Mouse (Mus musculus) forebrain, embryonic 15.5 days (tissue): ENCODE data around the gene Kctd21. TPM values are rescaled to one million over a fixed set of nuclear protein-coding genes. Genes with fewer than 3 reads are reported as not detected.

Experiments
- ATAC-seq: fragments of 200-750 bp; cut with Nextera tagmentation; replicated peaks from 2 replicates; pipeline ENCODE4 v1.8.0; 2017; ENCODE audit warnings: mild to moderate bottlenecking, moderate TSS enrichment, moderate library complexity
- H3K27ac ChIP-seq: fragments of 300-500 bp; sonication (generic); replicated peaks from 2 replicates; pipeline ENCODE4 v1.5.1; 2015; ENCODE audit warnings: mild to moderate bottlenecking, inconsistent platforms
- H3K27me3 ChIP-seq: fragments of 300-500 bp; sonication (generic); 2 replicates; pipeline ENCODE4 v1.6.1; 2015; ENCODE audit warnings: inconsistent platforms
- H3K36me3 ChIP-seq: fragments of 300-500 bp; sonication (generic); 2 replicates; pipeline ENCODE4 v1.6.1; 2015; ENCODE audit warnings: mild to moderate bottlenecking, inconsistent platforms
- H3K4me1 ChIP-seq: fragments of 300-500 bp; sonication (generic); 2 replicates; pipeline ENCODE4 v1.6.1; 2015; ENCODE audit warnings: inconsistent platforms
- H3K4me2 ChIP-seq: fragments of 300-500 bp; sonication (generic); replicated peaks from 2 replicates; pipeline ENCODE4 v1.6.1; 2015; ENCODE audit warnings: mild to moderate bottlenecking, inconsistent platforms
- H3K4me3 ChIP-seq: fragments of 300-500 bp; sonication (generic); 2 replicates; pipeline ENCODE4 v1.5.1; 2015; ENCODE audit warnings: mild to moderate bottlenecking, inconsistent platforms
- H3K9ac ChIP-seq: fragments of 300-500 bp; sonication (generic); replicated peaks from 2 replicates; pipeline ENCODE4 v1.6.1; 2015; ENCODE audit warnings: mild to moderate bottlenecking, inconsistent platforms
- H3K9me3 ChIP-seq: fragments of 300-500 bp; sonication (generic); 2 replicates; pipeline ENCODE4 v1.6.1; 2016; ENCODE audit warnings: inconsistent platforms
- WGBS: fragments of 180-500 bp; shearing (Covaris S2); methylation state at CpG from one replicate; pipeline ENCODE4 v1.1.7; 2015; ENCODE audit warnings: mixed read lengths; 5-methylcytosine and 5-hydroxymethylcytosine counted together
- polyA plus RNA-seq: library from polyadenylated mRNA; unstranded; fragments of >200 nt; fragmentation: Nextera tagmentation; extraction: Ambion mirVana; gene quantifications from 2 replicates; pipeline ENCODE4 v1.2.1, GENCODE M21; 2015

Kctd21 gene
- polyA plus RNA-seq, 1 experiment from 2014 or later = 7.1 TPM

GRCm38 (mm10) chr7:97394375-97394774, 62.2 kb downstream of the Kctd21 start:
- H3K9ac ChIP-seq = no peak overlapping the region
- 74% methylated on average over 2 of the region's 2 CpGs for WGBS
- no peaks in the 10 kb centered on the region for H3K9me3 ChIP-seq
- ATAC-seq = no peak
- H3K27ac ChIP-seq = no peak overlapping the region
- no peak overlapping the region for H3K4me3 ChIP-seq
- no peaks in the 10 kb centered on the region for H3K27me3 ChIP-seq
- peaks cover 12% of the 10 kb centered on the region for H3K4me1 ChIP-seq
- H3K4me2 ChIP-seq = no peak overlapping the region
- H3K36me3 ChIP-seq = 0 out of 2 replicates have a peak, but pooled peaks cover 3% of the 10 kb centered on the region

GRCm38 (mm10) chr7:97398943-97399342, 66.8 kb downstream of the Kctd21 start:
- WGBS = 84% methylated on average over 6 of the region's 6 CpGs
- no peaks in the 10 kb centered on the region for H3K36me3 ChIP-seq
- ATAC-seq = no peak
- peaks cover 23% of the 10 kb centered on the region for H3K4me1 ChIP-seq
- H3K27me3 ChIP-seq = no peaks in the 10 kb centered on the region
- no peak overlapping the region for H3K4me3 ChIP-seq
- no peak overlapping the region for H3K9ac ChIP-seq
- no peaks in the 10 kb centered on the region for H3K9me3 ChIP-seq
- no peak overlapping the region for H3K27ac ChIP-seq
- H3K4me2 ChIP-seq = no peak overlapping the region

Other genes with a start within 250 kb of the Kctd21 start
- gene Usp35, start 307 bp upstream of the Kctd21 start, polyA plus RNA-seq = 4.4 and 5.8 TPM in 2 replicates
- 18.9 and 19.0 TPM in 2 replicates for gene Alg8, start 39.3 kb downstream of the Kctd21 start, polyA plus RNA-seq
- 460 and 479 TPM in 2 replicates for gene Ndufc2, start 67.7 kb downstream of the Kctd21 start, polyA plus RNA-seq
- 4.1 and 5.6 TPM in 2 replicates for gene Thrsp, start 85.4 kb downstream of the Kctd21 start, polyA plus RNA-seq
- 2.1 and 2.2 TPM in 2 replicates for gene Kctd14, start 119.0 kb downstream of the Kctd21 start, polyA plus RNA-seq
- gene Ints4, start 148.6 kb downstream of the Kctd21 start, polyA plus RNA-seq = 46.8 and 46.9 TPM in 2 replicates
- gene Aamdc, start 247.2 kb downstream of the Kctd21 start, polyA plus RNA-seq = 54.2 and 55.3 TPM in 2 replicates
- 34.5 and 39.9 TPM in 2 replicates for gene Rsf1, start 247.6 kb downstream of the Kctd21 start, polyA plus RNA-seq